Mouse (Mus musculus): ENCODE results near the gene Cd96. TPM values are rescaled to one million over a fixed set of nuclear protein-coding genes. Genes with fewer than 3 reads are reported as not detected.

Cd96 gene
- polyA plus RNA-seq (2014; fragmentation: Illumina TruSeq; extraction: RNeasy Lipid Tissue Mini Kit (QIAGEN cat#74804); ENCODE audit: insufficient read depth, low read depth, low replicate concordance), result 1.4 TPM

GRCm38 (mm10) chr16:46120020-46120419 is at the start of gene Cd96:
TSS of gene Cd96 (minus strand) at chr16:46120251.

GRCm38 (mm10) chr16:46154832-46155231 is 34.8 kb upstream of the Cd96 start, which contains the start of gene Gm4737:
TSS of gene Gm4737 (minus strand) at chr16:46155077.

GRCm38 (mm10) chr16:46010153-46010905 is 109.7 kb downstream of the Cd96 start, which contains the start of gene Plcxd2:
TSS of gene Plcxd2 (minus strand) at chr16:46010218.

Other genes starting within 250 kb of the Cd96 start
- gene Phldb2, start 166.7 kb downstream of the Cd96 start, polyA plus RNA-seq (2014; fragmentation: Illumina TruSeq; extraction: RNeasy Lipid Tissue Mini Kit (QIAGEN cat#74804); ENCODE audit: insufficient read depth, low read depth, low replicate concordance), result 28.2 TPM
- gene Plcxd2, start 110.0 kb downstream of the Cd96 start, polyA plus RNA-seq (2014; fragmentation: Illumina TruSeq; extraction: RNeasy Lipid Tissue Mini Kit (QIAGEN cat#74804); ENCODE audit: insufficient read depth, low read depth, low replicate concordance), result 0.46 TPM
- gene Gm4737, start 34.8 kb upstream of the Cd96 start, polyA plus RNA-seq (2014; fragmentation: Illumina TruSeq; extraction: RNeasy Lipid Tissue Mini Kit (QIAGEN cat#74804); ENCODE audit: insufficient read depth, low read depth, low replicate concordance), result 0.79 TPM